Mouse (Mus musculus) brain, embryonic 14.5 days (tissue): ENCODE results near the gene Mast4.

Experiments
- CTCF ChIP-seq: fragments of 200-500 bp; IDR thresholded peaks from 2 replicates; pipeline ENCODE4 v1.5.1; 2012; ENCODE audit warnings: inconsistent platforms, mild to moderate bottlenecking, moderate library complexity, borderline replicate concordance; ENCODE audit not compliant: insufficient read depth, insufficient read length; ENCODE audit errors: extremely low read depth
- POLR2A ChIP-seq: fragments of 200-500 bp; IDR thresholded peaks from 2 replicates; pipeline ENCODE4 v1.6.1; 2012; ENCODE audit warnings: mild to moderate bottlenecking, inconsistent platforms, borderline replicate concordance; ENCODE audit not compliant: poor library complexity, insufficient read depth, insufficient read length, severe bottlenecking; ENCODE audit errors: extremely low read depth

DNA sequence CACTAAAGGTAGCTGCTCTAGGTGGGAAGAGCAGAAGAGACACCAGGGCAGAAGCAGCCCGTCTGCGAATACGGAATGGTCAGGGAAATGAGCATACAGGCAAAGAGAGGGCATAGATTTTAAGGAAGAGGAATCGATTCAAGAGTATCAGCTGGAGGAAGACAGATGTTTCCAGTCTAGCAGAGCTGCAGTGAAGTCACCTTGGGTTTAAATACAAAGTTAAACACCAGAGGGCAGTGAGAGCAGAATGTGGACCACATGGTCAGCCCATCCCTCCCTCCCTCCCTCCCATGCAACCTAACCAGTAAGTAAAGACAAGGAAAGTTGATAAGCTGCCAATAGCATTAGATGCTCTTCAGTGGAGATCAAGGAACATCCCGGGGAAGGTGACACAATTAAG lies 138.0 kb downstream of the Mast4 start:
- no peak for TF ChIP-seq CTCF
- no peak for TF ChIP-seq POLR2A
